ENCODE assay signal across 17 mouse cellular contexts in genomic region chr15:61723696-61724095, GRCm38 (mm10).
"Had no signal": no experiment of that assay in that cellular context is flagged by ENCODE, and none has a peak within 500 bp of the region (broad histone marks: within the 10 kb centered on the region; RNA-seq: fewer than 3 reads in every experiment).

No protein-coding gene starts in this region.

- H3K27ac ChIP-seq: lung, embryonic 15.5 days; macrophage; midbrain, embryonic 13.5 days; midbrain, embryonic 15.5 days; neural tube, embryonic 12.5 days; stomach, embryonic 15.5 days; stomach, postnatal 0 days had no signal

- H3K9ac ChIP-seq: lung, embryonic 15.5 days; midbrain, embryonic 13.5 days; midbrain, embryonic 15.5 days; neural tube, embryonic 12.5 days; stomach, embryonic 15.5 days had no signal

- H3K4me1 ChIP-seq: lung, embryonic 15.5 days; megakaryocyte, embryonic 14.5 days; midbrain, embryonic 13.5 days; midbrain, embryonic 15.5 days; neural tube, embryonic 12.5 days; stomach, embryonic 15.5 days had no signal

- H3K4me2 ChIP-seq: lung, embryonic 15.5 days; midbrain, embryonic 11.5 days; midbrain, embryonic 13.5 days; midbrain, embryonic 15.5 days; neural tube, embryonic 12.5 days; stomach, embryonic 15.5 days had no signal

- H3K36me3 ChIP-seq: lung, embryonic 15.5 days; midbrain, embryonic 13.5 days; midbrain, embryonic 15.5 days; neural tube, embryonic 12.5 days; stomach, embryonic 15.5 days had no signal

- H3K27me3 ChIP-seq: lung, embryonic 15.5 days; megakaryocyte, embryonic 14.5 days; midbrain, embryonic 13.5 days; midbrain, embryonic 15.5 days; neural tube, embryonic 12.5 days; stomach, embryonic 15.5 days had no signal

- ATAC-seq: lung, postnatal 0 days; midbrain, embryonic 13.5 days; midbrain, embryonic 15.5 days had no signal

- H3K9me3 ChIP-seq: lung, embryonic 15.5 days; megakaryocyte, embryonic 14.5 days; midbrain, embryonic 13.5 days; midbrain, embryonic 15.5 days; neural tube, embryonic 12.5 days; stomach, embryonic 15.5 days had no signal

- DNase-seq: lung, adult 2 months; lung, postnatal 14 days; lung, postnatal 36 days; right cerebral cortex, postnatal 14 days; thymus, adult 2 months; thymus, postnatal 25 days; thymus, postnatal 4 days had no signal

- H3K4me3 ChIP-seq: lung, embryonic 15.5 days; megakaryocyte, embryonic 14.5 days; midbrain, embryonic 13.5 days; midbrain, embryonic 15.5 days; neural tube, embryonic 12.5 days; stomach, embryonic 15.5 days had no signal
